Mouse (Mus musculus): Measurements from ENCODE around the gene Agmo. TPM values are rescaled to one million over a fixed set of nuclear protein-coding genes. Genes with fewer than 3 reads are reported as not detected.

Gene Agmo
- total and polyA plus RNA-seq, 3 experiments = 1.6 to 3.4 (median 2.0) TPM

DNA sequence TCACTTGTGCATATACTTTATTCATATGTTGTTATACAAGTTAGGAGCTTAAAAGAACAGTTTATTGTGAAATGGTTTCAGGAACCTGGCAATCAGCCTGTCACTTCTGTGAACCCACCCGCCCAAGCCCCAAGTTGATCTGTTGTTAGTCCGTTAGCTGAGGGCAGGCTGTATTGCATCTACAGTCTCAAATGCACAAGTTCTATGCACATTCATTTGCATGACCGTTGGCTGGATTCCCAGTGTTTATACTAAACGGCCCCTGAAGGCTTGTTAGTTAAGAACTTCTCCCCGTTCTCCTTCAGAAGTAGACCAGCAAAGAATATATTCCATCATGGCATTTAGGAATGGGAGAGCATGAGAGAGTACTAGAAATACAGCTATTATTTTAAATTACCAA lies 102.8 kb downstream of the Agmo start:
- no peaks in the 10 kb centered on the region; the same call in 1 of the 2 replicates for H3K4me1 ChIP-seq (ENCODE audit: control insufficient read depth, insufficient read depth, low read length)
- intact Hi-C loops (cut with DNase I) = no loop called here
- no peaks in the 10 kb centered on the region for H3K27me3 ChIP-seq (ENCODE audit: control insufficient read depth, insufficient read depth, low read length)
- no peak for TF ChIP-seq POLR2A (IDR thresholded peaks at IDR 0.05; ENCODE audit: insufficient read depth, low read depth, low read length)
- WGBS = 62% methylated on average over 5 of the region's 5 CpGs
- H3K27ac ChIP-seq = no peak overlapping the region
- H3K36me3 ChIP-seq (ENCODE audit: control insufficient read depth, insufficient read depth, low read length) = no peaks in the 10 kb centered on the region
- H3K4me3 ChIP-seq = no peak overlapping the region
- no peaks in the 10 kb centered on the region for H3K79me2 ChIP-seq (replicated peaks; ENCODE audit: control insufficient read depth, insufficient read depth, low read length)
- no peak overlapping the region for H3K9ac ChIP-seq (ENCODE audit: low read depth, low read length)
- DNase-seq = no peak

DNA sequence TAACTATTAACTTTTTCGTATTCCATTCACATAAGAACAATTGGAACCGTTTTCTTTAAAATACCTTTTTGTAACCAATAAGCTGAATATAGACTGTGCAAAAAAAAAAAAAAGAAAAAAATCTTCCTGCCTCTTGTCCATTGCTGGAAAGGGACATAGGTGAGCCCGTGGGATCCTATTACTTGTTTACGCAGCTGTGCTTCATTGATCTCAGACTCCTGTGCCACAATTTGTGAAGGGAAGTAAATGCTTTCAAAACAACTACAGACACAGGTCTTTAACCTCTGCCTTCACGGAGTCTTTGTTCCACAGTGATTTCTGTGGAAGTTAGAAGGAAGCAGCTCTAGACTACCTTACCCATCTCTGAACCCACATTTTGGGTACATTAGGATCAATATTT lies 104.3 kb downstream of the Agmo start:
- WGBS = 74% methylated on average over 5 of the region's 5 CpGs
- Histone ChIP-seq H3K9ac (ENCODE audit: low read depth, low read length) (no peak overlapping the region), H3K4me1 (ENCODE audit: control insufficient read depth, insufficient read depth, low read length) (no peaks in the 10 kb centered on the region; the same call in 1 of the 2 replicates), H3K4me3 (no peak overlapping the region), H3K27ac (no peak overlapping the region), H3K27me3 (ENCODE audit: control insufficient read depth, insufficient read depth, low read length) (no peaks in the 10 kb centered on the region), H3K36me3 (ENCODE audit: control insufficient read depth, insufficient read depth, low read length) (no peaks in the 10 kb centered on the region), H3K79me2 (replicated peaks; ENCODE audit: control insufficient read depth, insufficient read depth, low read length) (no peaks in the 10 kb centered on the region)
- intact Hi-C loops (cut with DNase I) = no loop called here
- TF ChIP-seq EP300 (IDR thresholded peaks at IDR 0.05; ENCODE audit: insufficient read depth, low read depth, low read length) (no peak), POLR2A (IDR thresholded peaks at IDR 0.05; ENCODE audit: insufficient read depth, low read depth, low read length) (no peak), CTCF (IDR thresholded peaks at IDR 0.05) (no peak)
- DNase-seq = no peak

DNA sequence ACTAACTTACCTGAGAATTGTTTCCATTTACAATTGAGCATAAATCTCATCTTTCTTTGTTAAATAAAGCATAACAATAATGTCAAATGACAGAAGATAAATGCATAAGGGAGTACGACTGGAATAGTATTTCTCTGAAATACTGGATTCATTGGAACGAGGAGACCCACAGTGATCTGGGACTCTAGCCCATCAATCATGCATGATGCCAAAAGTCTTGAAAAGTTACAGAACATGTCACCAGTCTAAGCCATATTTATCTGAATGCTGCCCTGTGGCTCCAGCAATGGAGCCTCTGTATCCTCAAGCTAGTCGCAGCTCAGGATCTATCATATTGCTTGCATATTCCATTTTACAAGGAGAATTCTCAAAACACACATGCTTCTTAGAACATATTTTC lies 150.9 kb downstream of the Agmo start:
- H3K27ac ChIP-seq = no peak overlapping the region

DNA sequence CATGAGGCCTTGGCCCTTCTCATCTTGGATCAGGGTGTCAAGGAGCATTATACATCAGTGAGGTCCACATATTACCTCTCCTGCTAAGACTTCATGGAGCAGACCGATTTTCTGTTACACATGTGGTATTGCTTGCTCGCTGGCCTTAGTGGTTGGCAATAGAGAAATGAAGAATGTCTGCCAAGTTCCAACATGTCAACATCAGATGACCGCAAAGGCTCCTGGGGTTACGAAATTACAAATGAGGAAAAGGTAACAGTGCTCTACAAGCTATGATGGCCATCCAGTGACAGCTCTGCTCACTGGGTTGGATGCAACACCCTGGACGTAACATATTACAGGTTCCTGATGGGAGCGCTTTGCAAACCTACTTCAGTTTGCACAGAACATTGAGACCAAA lies 161.1 kb downstream of the Agmo start:
- H3K27me3 ChIP-seq (ENCODE audit: control insufficient read depth, insufficient read depth, low read length) = no peaks in the 10 kb centered on the region
- intact Hi-C loops (cut with DNase I) = no loop called here
- H3K4me3 ChIP-seq = no peak overlapping the region
- no peak for DNase-seq
- WGBS = 91% methylated on average over 6 of the region's 6 CpGs
- H3K9ac ChIP-seq (ENCODE audit: low read depth, low read length) = no peak overlapping the region
- no peaks in the 10 kb centered on the region for H3K36me3 ChIP-seq (ENCODE audit: control insufficient read depth, insufficient read depth, low read length)
- H3K27ac ChIP-seq = no peak overlapping the region
- TF ChIP-seq POLR2A (IDR thresholded peaks at IDR 0.05; ENCODE audit: insufficient read depth, low read depth, low read length) (no peak), EP300 (IDR thresholded peaks at IDR 0.05; ENCODE audit: insufficient read depth, low read depth, low read length) (no peak), CTCF (IDR thresholded peaks at IDR 0.05) (no peak)
- H3K4me1 ChIP-seq (ENCODE audit: control insufficient read depth, insufficient read depth, low read length) = no peaks in the 10 kb centered on the region
- no peaks in the 10 kb centered on the region for H3K79me2 ChIP-seq (replicated peaks; ENCODE audit: control insufficient read depth, insufficient read depth, low read length)

More for the DNA sequence above, 150.9 kb downstream of the Agmo start:
- Histone ChIP-seq H3K27me3 (ENCODE audit: control insufficient read depth, insufficient read depth, low read length) (no peaks in the 10 kb centered on the region), H3K79me2 (replicated peaks; ENCODE audit: control insufficient read depth, insufficient read depth, low read length) (no peaks in the 10 kb centered on the region), H3K9ac (ENCODE audit: low read depth, low read length) (no peak overlapping the region), H3K4me3 (no peak overlapping the region), H3K4me1 (ENCODE audit: control insufficient read depth, insufficient read depth, low read length) (no peaks in the 10 kb centered on the region), H3K36me3 (ENCODE audit: control insufficient read depth, insufficient read depth, low read length) (no peaks in the 10 kb centered on the region)
- 74% methylated on average over 3 of the region's 3 CpGs for WGBS
- TF ChIP-seq CTCF (IDR thresholded peaks at IDR 0.05) (no peak), EP300 (IDR thresholded peaks at IDR 0.05; ENCODE audit: insufficient read depth, low read depth, low read length) (no peak), POLR2A (IDR thresholded peaks at IDR 0.05; ENCODE audit: insufficient read depth, low read depth, low read length) (no peak)
- no peak for DNase-seq
- intact Hi-C loops (cut with DNase I) = no loop called here

DNA sequence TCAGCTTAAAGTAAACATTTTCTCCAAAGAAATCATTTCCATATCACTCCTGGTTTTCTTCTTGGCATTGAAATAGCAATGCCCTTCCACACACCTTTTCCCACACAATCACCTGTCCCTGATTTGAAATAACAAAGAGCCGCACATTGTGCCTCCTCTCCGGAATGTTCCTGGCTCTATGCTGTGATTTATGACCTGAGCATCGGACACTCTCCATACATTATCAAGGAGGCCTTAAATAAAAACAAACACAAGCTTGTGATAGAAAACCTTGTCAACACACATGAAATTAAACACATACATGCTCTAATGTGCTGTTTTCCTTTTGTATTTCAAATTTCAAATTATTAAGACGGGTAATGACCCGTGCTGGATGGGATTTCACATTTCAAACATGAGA lies 184.9 kb downstream of the Agmo start:
- intact Hi-C loops (cut with DNase I) = no loop called here
- Histone ChIP-seq H3K27ac (no peak overlapping the region), H3K27me3 (ENCODE audit: control insufficient read depth, insufficient read depth, low read length) (no peaks in the 10 kb centered on the region), H3K36me3 (ENCODE audit: control insufficient read depth, insufficient read depth, low read length) (no peaks in the 10 kb centered on the region), H3K9ac (ENCODE audit: low read depth, low read length) (no peak overlapping the region), H3K4me1 (ENCODE audit: control insufficient read depth, insufficient read depth, low read length) (no peaks in the 10 kb centered on the region), H3K4me3 (no peak overlapping the region), H3K79me2 (replicated peaks; ENCODE audit: control insufficient read depth, insufficient read depth, low read length) (no peaks in the 10 kb centered on the region)
- WGBS = 84% methylated on average over 5 of the region's 5 CpGs
- TF ChIP-seq POLR2A (IDR thresholded peaks at IDR 0.05; ENCODE audit: insufficient read depth, low read depth, low read length) (no peak), EP300 (IDR thresholded peaks at IDR 0.05; ENCODE audit: insufficient read depth, low read depth, low read length) (no peak), CTCF (IDR thresholded peaks at IDR 0.05) (no peak)
- no peak for DNase-seq

DNA sequence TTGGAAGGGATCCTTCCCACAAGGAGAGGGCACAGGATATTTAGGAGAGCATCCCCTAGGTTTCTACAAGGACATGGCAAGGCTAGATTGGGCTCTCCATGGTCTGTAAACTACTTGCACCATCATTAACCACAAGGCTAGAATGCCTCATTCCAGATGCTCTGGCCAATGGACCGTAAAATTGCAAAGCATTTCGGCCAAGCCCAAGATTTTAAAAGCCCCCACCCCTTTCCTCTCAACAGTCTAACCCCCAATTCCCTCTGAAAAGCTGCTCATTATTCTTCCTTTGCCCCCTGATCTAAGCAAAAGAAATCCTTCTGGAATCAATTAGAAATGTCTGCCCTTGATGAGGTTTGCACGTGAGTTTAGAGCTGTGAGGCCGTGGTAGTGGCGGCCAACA lies 185.3 kb downstream of the Agmo start:
- 90% methylated on average over 5 of the region's 5 CpGs for WGBS

More for the DNA sequence above, 185.3 kb downstream of the Agmo start:
- intact Hi-C loops (cut with DNase I) = no loop called here
- Histone ChIP-seq H3K79me2 (replicated peaks; ENCODE audit: control insufficient read depth, insufficient read depth, low read length) (no peaks in the 10 kb centered on the region), H3K9ac (ENCODE audit: low read depth, low read length) (no peak overlapping the region), H3K27me3 (ENCODE audit: control insufficient read depth, insufficient read depth, low read length) (no peaks in the 10 kb centered on the region), H3K27ac (no peak overlapping the region), H3K4me1 (ENCODE audit: control insufficient read depth, insufficient read depth, low read length) (no peaks in the 10 kb centered on the region), H3K4me3 (no peak overlapping the region), H3K36me3 (ENCODE audit: control insufficient read depth, insufficient read depth, low read length) (no peaks in the 10 kb centered on the region)
- TF ChIP-seq EP300 (IDR thresholded peaks at IDR 0.05; ENCODE audit: insufficient read depth, low read depth, low read length) = no peak
- no peak for TF ChIP-seq POLR2A (IDR thresholded peaks at IDR 0.05; ENCODE audit: insufficient read depth, low read depth, low read length)
- TF ChIP-seq CTCF (IDR thresholded peaks at IDR 0.05) = no peak
- no peak for DNase-seq

Measured in heart, adult 2 months (tissue).